Mouse (Mus musculus): Measurements from ENCODE around the gene Nsg1. TPM values are rescaled to one million over a fixed set of nuclear protein-coding genes. Genes with fewer than 3 reads are reported as not detected.

Gene Nsg1
- polyA plus RNA-seq, 1 experiment: not detected

DNA sequence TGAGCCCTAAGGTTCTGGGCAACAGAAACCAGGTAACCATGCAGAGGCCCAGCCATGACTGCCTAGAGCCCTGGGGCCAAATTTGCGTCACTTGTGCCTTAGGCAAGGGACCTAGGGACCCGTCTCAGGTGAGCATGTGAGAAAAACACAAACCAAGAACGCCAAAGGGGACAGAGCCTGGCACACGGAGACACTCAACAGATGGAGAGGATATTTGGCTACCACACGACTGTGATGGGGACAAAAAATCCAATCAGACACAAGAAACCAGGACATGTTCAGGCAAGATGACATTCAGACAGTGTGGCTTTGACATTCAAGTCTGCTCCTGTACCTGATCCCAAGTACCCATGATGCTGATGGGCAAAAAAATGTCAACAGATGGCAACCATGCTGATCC is 6.1 kb downstream of the Nsg1 start:
- peaks cover 63% of the 10 kb centered on the region for H3K4me1 ChIP-seq (ENCODE audit: control insufficient read depth, insufficient read depth, low read length)
- 76% methylated on average over 5 of the region's 5 CpGs for WGBS
- H3K4me3 ChIP-seq (ENCODE audit: insufficient read depth, low read depth, low read length): peak overlapping the region; percentile 1; the same call in 1 of the 2 replicates
- no peak for TF ChIP-seq POLR2A (IDR thresholded peaks at IDR 0.05; ENCODE audit: insufficient read depth, low read depth, low read length)
- TF ChIP-seq CTCF (IDR thresholded peaks at IDR 0.05; ENCODE audit: insufficient read depth, low read depth, low read length): no peak
- peak overlapping the region; percentile 65; the same call in 1 of the 2 replicates for H3K27ac ChIP-seq (ENCODE audit: insufficient read depth, low read depth, low read length)

DNA sequence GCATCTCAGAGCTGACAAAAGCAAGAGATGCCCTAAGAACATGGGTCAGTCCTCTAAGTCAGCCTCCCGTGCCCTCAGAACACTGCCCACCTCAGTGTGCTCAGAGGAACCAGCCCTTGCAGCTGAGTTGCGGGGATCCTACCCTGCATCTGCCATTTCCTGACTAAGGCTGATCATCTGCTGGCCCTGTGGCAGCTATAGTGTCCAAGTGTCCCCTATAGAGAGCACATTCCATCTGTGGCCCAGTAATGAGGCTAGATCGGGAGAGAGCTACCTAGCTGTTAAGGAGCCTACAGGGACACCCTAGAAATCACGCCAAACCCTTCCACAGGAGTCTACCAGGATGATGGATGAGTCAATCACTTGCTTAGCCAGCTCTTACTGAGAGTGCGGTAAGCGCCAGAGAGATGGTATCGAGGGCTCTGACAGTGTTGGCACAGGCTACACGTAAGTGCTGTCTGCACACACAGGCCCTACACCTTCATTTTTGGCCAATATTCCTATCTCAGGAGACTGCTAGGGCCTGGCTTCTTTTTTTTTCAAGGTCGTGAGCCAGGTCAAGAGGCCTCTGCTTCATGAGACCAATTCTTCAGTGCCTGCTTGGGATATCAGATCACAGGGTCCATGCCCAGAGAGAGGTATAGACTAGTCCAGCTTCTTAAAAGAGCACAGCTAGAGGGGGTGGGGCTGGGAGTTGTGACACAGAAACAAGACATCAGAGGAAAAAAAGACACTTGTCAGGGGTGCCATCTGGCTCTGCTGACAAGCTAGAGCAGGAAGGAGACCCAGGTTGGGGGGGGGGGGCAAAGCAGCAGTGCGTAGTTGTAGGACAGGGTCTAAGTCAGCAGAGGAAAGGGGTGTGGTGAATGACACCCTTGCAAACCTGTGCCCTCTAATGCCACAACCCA is 7.3 kb downstream of the Nsg1 start:
- Histone ChIP-seq H3K4me1 (ENCODE audit: control insufficient read depth, insufficient read depth, low read length) (peaks cover 62% of the 10 kb centered on the region), H3K27ac (ENCODE audit: insufficient read depth, low read depth, low read length) (peak overlapping the region; percentile 98), H3K4me3 (ENCODE audit: insufficient read depth, low read depth, low read length) (no peak overlapping the region)
- TF ChIP-seq POLR2A (IDR thresholded peaks at IDR 0.05; ENCODE audit: insufficient read depth, low read depth, low read length) (no peak), CTCF (IDR thresholded peaks at IDR 0.05; ENCODE audit: insufficient read depth, low read depth, low read length) (no peak)
- 56% methylated on average over 10 of the region's 10 CpGs for WGBS

DNA sequence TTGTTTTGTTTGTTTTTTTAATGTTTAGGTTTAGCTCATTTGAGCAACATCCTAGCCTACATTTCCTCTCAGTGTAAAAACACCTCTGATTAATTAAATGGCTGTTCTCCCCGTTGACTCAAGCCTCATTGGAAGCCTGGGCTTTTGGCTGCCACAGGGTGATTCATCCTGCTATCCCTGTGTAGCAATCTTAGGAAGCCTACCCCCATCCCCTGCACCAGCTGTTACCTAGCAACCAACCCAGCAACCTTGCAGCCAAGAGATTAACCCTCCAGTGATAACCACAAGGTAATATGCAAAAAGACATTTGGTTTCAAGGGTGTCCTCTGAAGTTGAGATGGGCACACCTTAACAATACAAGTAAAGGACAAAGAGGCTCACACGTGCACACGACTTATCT is 8.4 kb downstream of the Nsg1 start:
- TF ChIP-seq POLR2A (IDR thresholded peaks at IDR 0.05; ENCODE audit: insufficient read depth, low read depth, low read length) (no peak), CTCF (IDR thresholded peaks at IDR 0.05; ENCODE audit: insufficient read depth, low read depth, low read length) (no peak)
- Histone ChIP-seq H3K4me1 (ENCODE audit: control insufficient read depth, insufficient read depth, low read length) (peaks cover 61% of the 10 kb centered on the region), H3K4me3 (ENCODE audit: insufficient read depth, low read depth, low read length) (no peak overlapping the region), H3K27ac (ENCODE audit: insufficient read depth, low read depth, low read length) (peak overlapping the region; percentile 98)
- WGBS: 16% methylated on average over 3 of the region's 3 CpGs

DNA sequence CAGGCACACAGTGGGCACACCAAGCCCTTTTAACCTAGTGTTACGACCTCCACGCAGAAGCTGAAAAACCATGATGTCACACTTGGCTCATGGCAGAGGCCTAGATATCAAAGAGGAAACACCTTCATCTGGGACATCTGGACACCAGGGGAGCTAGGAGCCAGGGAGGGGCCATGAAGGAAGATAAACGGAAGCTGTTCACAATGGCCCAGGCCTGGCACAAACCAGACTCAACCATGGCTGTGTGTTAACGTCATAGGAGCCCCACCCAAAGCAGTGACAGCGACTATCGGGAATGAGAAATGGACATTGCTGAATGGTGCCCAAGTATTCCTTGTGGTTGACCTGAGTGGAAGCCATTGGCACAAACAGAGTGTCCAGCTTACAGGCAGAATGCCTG is 13.2 kb downstream of the Nsg1 start:
- no peak overlapping the region for H3K4me3 ChIP-seq (ENCODE audit: insufficient read depth, low read depth, low read length)
- 73% methylated on average over 6 of the region's 6 CpGs for WGBS
- no peak overlapping the region for H3K27ac ChIP-seq (ENCODE audit: insufficient read depth, low read depth, low read length)
- TF ChIP-seq POLR2A (IDR thresholded peaks at IDR 0.05; ENCODE audit: insufficient read depth, low read depth, low read length): no peak
- peaks cover 58% of the 10 kb centered on the region for H3K4me1 ChIP-seq (ENCODE audit: control insufficient read depth, insufficient read depth, low read length)

DNA sequence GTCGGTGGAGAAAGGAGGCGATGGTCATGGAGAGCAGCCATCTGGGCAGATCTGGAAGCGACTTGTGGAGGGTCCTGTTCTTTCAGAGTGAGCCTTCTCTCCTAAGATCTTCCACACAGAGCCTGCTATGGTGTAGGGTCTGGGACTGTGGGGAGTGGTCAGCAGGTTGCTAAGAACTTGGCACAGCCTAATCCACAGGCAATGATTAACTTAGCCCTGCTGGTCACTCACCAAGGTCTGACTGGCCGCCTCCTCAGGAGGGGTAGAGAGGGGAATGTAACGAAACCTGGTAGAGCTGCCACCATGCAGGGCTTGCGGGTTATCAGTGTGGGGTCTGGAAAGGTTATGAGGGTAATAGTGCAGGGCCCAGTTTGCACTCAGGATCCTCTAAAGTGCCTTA is 18.8 kb downstream of the Nsg1 start:
- no peak for TF ChIP-seq CTCF (IDR thresholded peaks at IDR 0.05; ENCODE audit: insufficient read depth, low read depth, low read length)
- no peak for TF ChIP-seq POLR2A (IDR thresholded peaks at IDR 0.05; ENCODE audit: insufficient read depth, low read depth, low read length)
- H3K4me3 ChIP-seq (ENCODE audit: insufficient read depth, low read depth, low read length): no peak overlapping the region
- 91% methylated on average over 6 of the region's 6 CpGs for WGBS
- no peak overlapping the region for H3K27ac ChIP-seq (ENCODE audit: insufficient read depth, low read depth, low read length)
- H3K4me1 ChIP-seq (ENCODE audit: control insufficient read depth, insufficient read depth, low read length): peaks cover 38% of the 10 kb centered on the region

DNA sequence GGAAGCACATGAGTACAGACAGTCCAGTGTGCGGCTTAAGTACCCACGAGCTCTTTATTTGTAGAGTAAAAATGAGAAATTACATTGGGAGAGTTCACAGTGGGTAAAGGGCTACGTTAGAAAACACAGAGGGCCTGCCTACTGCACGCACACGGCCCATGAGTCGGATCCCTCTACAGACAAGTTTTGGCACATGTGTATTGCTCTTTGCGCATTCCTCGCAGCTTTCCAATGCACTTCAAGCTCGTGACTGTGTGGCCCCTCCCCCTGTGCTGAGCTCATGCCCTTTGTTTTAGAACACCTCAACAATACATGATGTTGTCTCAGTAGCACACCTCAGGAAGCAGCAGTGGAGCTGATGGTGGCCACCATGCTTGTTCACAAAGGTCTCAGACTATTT is 22.5 kb downstream of the Nsg1 start:
- WGBS: 53% methylated on average over 9 of the region's 9 CpGs
- Histone ChIP-seq H3K4me3 (ENCODE audit: insufficient read depth, low read depth, low read length) (no peak overlapping the region), H3K27ac (ENCODE audit: insufficient read depth, low read depth, low read length) (no peak overlapping the region), H3K4me1 (ENCODE audit: control insufficient read depth, insufficient read depth, low read length) (peaks cover 10% of the 10 kb centered on the region)
- TF ChIP-seq POLR2A (IDR thresholded peaks at IDR 0.05; ENCODE audit: insufficient read depth, low read depth, low read length) (no peak), CTCF (IDR thresholded peaks at IDR 0.05; ENCODE audit: insufficient read depth, low read depth, low read length) (no peak)

DNA sequence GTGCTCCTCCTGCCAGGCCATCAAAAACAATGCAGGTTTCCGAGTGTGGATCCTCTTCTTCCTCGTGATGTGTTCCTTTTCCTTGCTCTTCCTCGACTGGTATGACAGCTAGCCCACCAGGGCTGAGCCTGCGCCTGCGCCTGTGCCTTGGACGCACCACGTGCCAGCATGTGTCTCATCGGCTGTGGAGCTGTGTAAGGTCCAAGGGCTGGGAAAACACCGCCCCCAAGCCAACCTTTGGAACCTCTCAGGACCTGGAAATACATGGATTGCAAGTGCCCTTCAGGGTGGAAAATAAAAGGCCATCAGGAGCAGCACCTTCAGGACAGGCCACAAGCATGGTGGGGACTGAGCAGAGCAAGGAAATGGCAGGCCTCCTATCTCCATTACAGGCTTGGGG is 23.5 kb downstream of the Nsg1 start:
- no peak for TF ChIP-seq POLR2A (IDR thresholded peaks at IDR 0.05; ENCODE audit: insufficient read depth, low read depth, low read length)
- TF ChIP-seq CTCF (IDR thresholded peaks at IDR 0.05; ENCODE audit: insufficient read depth, low read depth, low read length): no peak
- no peak overlapping the region for H3K4me3 ChIP-seq (ENCODE audit: insufficient read depth, low read depth, low read length)
- WGBS: 93% methylated on average over 9 of the region's 9 CpGs
- no peak overlapping the region for H3K27ac ChIP-seq (ENCODE audit: insufficient read depth, low read depth, low read length)
- H3K4me1 ChIP-seq (ENCODE audit: control insufficient read depth, insufficient read depth, low read length): peaks cover 10% of the 10 kb centered on the region

DNA sequence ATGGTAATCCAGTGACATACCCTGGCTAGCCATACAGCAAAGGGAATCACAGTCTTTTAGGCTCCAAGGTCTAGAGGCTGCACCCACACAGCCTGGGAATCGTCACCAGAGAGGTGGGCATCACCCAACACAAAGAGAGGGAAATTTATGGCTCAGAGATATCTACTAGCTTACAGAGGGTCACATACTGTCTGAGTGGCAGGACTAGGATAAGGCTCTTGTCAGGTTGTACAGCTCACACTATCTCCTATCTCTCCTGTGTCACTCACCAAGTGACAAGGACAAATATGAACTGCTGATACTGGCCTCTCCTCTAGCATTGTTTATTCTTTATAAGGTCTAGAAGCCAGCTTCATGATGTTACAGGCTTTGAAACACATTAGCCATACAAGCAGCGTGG is 30.4 kb downstream of the Nsg1 start:
- TF ChIP-seq CTCF (IDR thresholded peaks at IDR 0.05; ENCODE audit: insufficient read depth, low read depth, low read length): no peak
- TF ChIP-seq POLR2A (IDR thresholded peaks at IDR 0.05; ENCODE audit: insufficient read depth, low read depth, low read length): no peak
- 88% methylated on average over 2 of the region's 2 CpGs for WGBS
- Histone ChIP-seq H3K4me3 (ENCODE audit: insufficient read depth, low read depth, low read length) (no peak overlapping the region), H3K27ac (ENCODE audit: insufficient read depth, low read depth, low read length) (no peak overlapping the region), H3K4me1 (ENCODE audit: control insufficient read depth, insufficient read depth, low read length) (no peaks in the 10 kb centered on the region)

DNA sequence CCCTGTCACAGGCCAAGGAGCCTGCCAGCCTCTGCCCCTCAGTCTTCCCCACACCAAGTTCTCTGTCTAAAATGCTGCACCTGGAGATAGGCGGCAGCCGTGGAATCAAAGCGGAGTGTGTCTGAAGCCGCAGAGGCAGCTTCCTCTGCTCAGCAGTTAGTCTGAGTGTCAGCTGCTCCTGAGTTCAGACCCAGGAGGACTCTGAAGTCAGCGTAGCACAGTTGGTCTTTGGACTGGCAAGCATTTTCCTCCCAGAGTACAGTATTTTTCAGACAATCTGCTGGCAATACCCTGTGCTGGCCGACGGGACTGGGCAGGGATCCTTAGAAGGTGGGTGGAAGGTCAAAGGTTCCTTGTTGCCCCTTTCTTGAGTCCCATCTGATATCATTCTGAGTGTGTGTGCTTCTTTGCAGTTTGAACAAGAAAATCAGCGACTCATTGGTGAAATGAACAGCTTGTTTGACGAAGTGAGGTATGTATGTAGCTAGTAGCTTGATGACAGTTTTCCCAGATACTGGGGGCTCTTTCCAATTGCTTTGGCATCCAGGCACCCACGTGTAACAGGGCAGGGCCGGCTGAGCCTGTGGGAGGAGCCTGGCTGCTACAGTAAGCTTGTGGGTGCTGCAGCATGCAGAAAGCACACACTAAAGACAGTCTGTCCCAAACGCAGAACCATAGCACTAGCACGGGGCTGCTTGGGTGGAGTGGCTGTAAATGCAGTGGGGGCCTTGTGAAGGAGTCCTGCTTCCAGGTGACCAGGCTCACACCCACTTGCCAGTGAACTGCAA is 33.0 kb downstream of the Nsg1 start:
- 81% methylated on average over 13 of the region's 13 CpGs for WGBS
- TF ChIP-seq POLR2A (IDR thresholded peaks at IDR 0.05; ENCODE audit: insufficient read depth, low read depth, low read length) (no peak), CTCF (IDR thresholded peaks at IDR 0.05; ENCODE audit: insufficient read depth, low read depth, low read length) (no peak)
- H3K4me1 ChIP-seq (ENCODE audit: control insufficient read depth, insufficient read depth, low read length): peaks cover 2% of the 10 kb centered on the region; the same call in 1 of the 2 replicates
- no peak overlapping the region for H3K4me3 ChIP-seq (ENCODE audit: insufficient read depth, low read depth, low read length)
- no peak overlapping the region for H3K27ac ChIP-seq (ENCODE audit: insufficient read depth, low read depth, low read length)
